Mouse (Mus musculus) forebrain, embryonic 12.5 days (tissue): ENCODE measurements around the gene Slc4a1ap. TPM values are rescaled to one million over a fixed set of nuclear protein-coding genes. Genes with fewer than 3 reads are reported as not detected.

ENCODE experiments used
- ATAC-seq: fragments of 200-750 bp; cut with Nextera tagmentation; 2 replicates; pipeline ENCODE4 v1.8.0; 2017; ENCODE audit warnings: moderate TSS enrichment; ENCODE audit not compliant: low FRiP score
- H3K27ac ChIP-seq: fragments of 300-500 bp; sonication (generic); 2 replicates; pipeline ENCODE4 v1.5.1; 2016; ENCODE audit warnings: mild to moderate bottlenecking
- H3K27me3 ChIP-seq: fragments of 300-500 bp; sonication (generic); 2 replicates; pipeline ENCODE4 v1.6.1; 2016; ENCODE audit warnings: mild to moderate bottlenecking
- H3K36me3 ChIP-seq: fragments of 300-500 bp; sonication (generic); replicated peaks from 2 replicates; pipeline ENCODE4 v1.6.1; 2016; ENCODE audit warnings: mild to moderate bottlenecking
- H3K4me1 ChIP-seq: fragments of 300-500 bp; sonication (generic); 2 replicates; pipeline ENCODE4 v1.6.1; 2016
- H3K4me2 ChIP-seq: fragments of 300-500 bp; sonication (generic); 2 replicates; pipeline ENCODE4 v1.6.1; 2016; ENCODE audit warnings: mild to moderate bottlenecking, moderate library complexity
- H3K4me3 ChIP-seq: fragments of 300-500 bp; sonication (generic); replicated peaks from 2 replicates; pipeline ENCODE4 v1.5.1; 2016; ENCODE audit warnings: mild to moderate bottlenecking
- H3K9ac ChIP-seq: fragments of 300-500 bp; sonication (generic); 2 replicates; pipeline ENCODE4 v1.6.1; 2016; ENCODE audit warnings: mild to moderate bottlenecking
- H3K9me3 ChIP-seq: fragments of 300-500 bp; sonication (generic); 2 replicates; pipeline ENCODE4 v1.6.1; 2016
- WGBS: fragments of 180-500 bp; shearing (Covaris S2); methylation state at CpG from one replicate; pipeline ENCODE4 v1.1.7; 2016; 5-methylcytosine and 5-hydroxymethylcytosine counted together
- polyA plus RNA-seq: library from polyadenylated mRNA; unstranded; fragments of >200 nt; fragmentation: Nextera tagmentation; extraction: Ambion mirVana; gene quantifications from 2 replicates; pipeline ENCODE4 v1.2.1, GENCODE M21; 2016

Slc4a1ap gene
- 33.6 and 34.0 TPM in 2 replicates for polyA plus RNA-seq

GRCm38 (mm10) chr5:31526354-31527116 is at the start of gene Slc4a1ap:
Slc4a1ap (plus strand) TSS chr5:31526995.
- WGBS = under 1% methylated on average over 28 of the region's 28 CpGs
- peak within 1 kb of the TSS; percentile 83 for H3K9ac ChIP-seq
- H3K4me1 ChIP-seq = peaks cover 25% of the 10 kb centered on the region
- peak within 1 kb of the TSS; percentile 98 for H3K4me3 ChIP-seq
- peak within 1 kb of the TSS; percentile 75 for H3K4me2 ChIP-seq
- H3K9me3 ChIP-seq = no peaks in the 10 kb centered on the region
- ATAC-seq = peak; percentile 83
- peaks cover 37% of the 10 kb centered on the region for H3K36me3 ChIP-seq
- no peaks in the 10 kb centered on the region for H3K27me3 ChIP-seq
- peak within 1 kb of the TSS; percentile 87 for H3K27ac ChIP-seq

GRCm38 (mm10) chr5:31480536-31480935 is 46.3 kb upstream of the Slc4a1ap start:
- H3K4me1 ChIP-seq = no peaks in the 10 kb centered on the region
- H3K9ac ChIP-seq = no peak overlapping the region
- H3K4me2 ChIP-seq = no peak overlapping the region
- WGBS = 97% methylated on average over 4 of the region's 4 CpGs
- peaks cover 71% of the 10 kb centered on the region for H3K36me3 ChIP-seq
- no peaks in the 10 kb centered on the region for H3K9me3 ChIP-seq
- H3K27me3 ChIP-seq = no peaks in the 10 kb centered on the region
- no peak overlapping the region for H3K27ac ChIP-seq
- H3K4me3 ChIP-seq = no peak overlapping the region
- ATAC-seq = no peak

GRCm38 (mm10) chr5:31485440-31485839 is 41.4 kb upstream of the Slc4a1ap start, which contains the start of gene 4930548H24Rik:
4930548H24Rik (plus strand) TSS chr5:31485740.
- no peak for ATAC-seq
- Histone ChIP-seq H3K27ac (no peak within 1 kb of the TSS), H3K9me3 (no peaks in the 10 kb centered on the region), H3K9ac (no peak within 1 kb of the TSS), H3K27me3 (no peaks in the 10 kb centered on the region), H3K4me2 (no peak within 1 kb of the TSS), H3K4me1 (no peaks in the 10 kb centered on the region), H3K36me3 (peaks cover 22% of the 10 kb centered on the region), H3K4me3 (no peak within 1 kb of the TSS)
- WGBS = 96% methylated on average over 3 of the region's 3 CpGs

- no peak overlapping the region for H3K4me2 ChIP-seq
- no peaks in the 10 kb centered on the region for H3K4me1 ChIP-seq
- no peak for ATAC-seq
- H3K36me3 ChIP-seq = no peaks in the 10 kb centered on the region; the same call in none of the 2 replicates
- 0 out of 2 replicates have a peak, but pooled peaks cover 4% of the 10 kb centered on the region for H3K27me3 ChIP-seq
- H3K4me3 ChIP-seq = no peak overlapping the region
- WGBS = 98% methylated on average over 3 of the region's 3 CpGs
- no peak overlapping the region for H3K27ac ChIP-seq
- no peak overlapping the region for H3K9ac ChIP-seq
- no peaks in the 10 kb centered on the region for H3K9me3 ChIP-seq
These were observed 38.9 kb upstream of the Slc4a1ap start for GRCm38 (mm10) chr5:31487889-31488288.

- H3K27me3 ChIP-seq = 0 out of 2 replicates have a peak, but pooled peaks cover 4% of the 10 kb centered on the region
- 78% methylated on average over 7 of the region's 7 CpGs for WGBS
- no peak for ATAC-seq
- H3K36me3 ChIP-seq = no peaks in the 10 kb centered on the region; the same call in 1 of the 2 replicates
- H3K4me1 ChIP-seq = 0 out of 2 replicates have a peak, but pooled peaks cover 2% of the 10 kb centered on the region
- no peak overlapping the region for H3K27ac ChIP-seq
- no peak overlapping the region for H3K4me2 ChIP-seq
- no peak overlapping the region for H3K4me3 ChIP-seq
- no peaks in the 10 kb centered on the region for H3K9me3 ChIP-seq
- no peak overlapping the region for H3K9ac ChIP-seq
These were observed 37.6 kb upstream of the Slc4a1ap start for GRCm38 (mm10) chr5:31489116-31489769.

GRCm38 (mm10) chr5:31492031-31492430 is 34.8 kb upstream of the Slc4a1ap start:
- Histone ChIP-seq H3K36me3 (peaks cover 8% of the 10 kb centered on the region), H3K27ac (no peak overlapping the region), H3K9me3 (no peaks in the 10 kb centered on the region), H3K4me1 (peaks cover 12% of the 10 kb centered on the region), H3K4me3 (no peak overlapping the region), H3K9ac (no peak overlapping the region), H3K4me2 (no peak overlapping the region), H3K27me3 (0 out of 2 replicates have a peak, but pooled peaks cover 4% of the 10 kb centered on the region)
- 54% methylated on average over 1 of the region's 1 CpGs for WGBS
- no peak for ATAC-seq

- peak; percentile 100 for ATAC-seq
- WGBS = under 1% methylated on average over 49 of the region's 49 CpGs
- Histone ChIP-seq H3K4me1 (peaks cover 12% of the 10 kb centered on the region), H3K36me3 (peaks cover 34% of the 10 kb centered on the region), H3K27me3 (0 out of 2 replicates have a peak, but pooled peaks cover 4% of the 10 kb centered on the region), H3K9me3 (no peaks in the 10 kb centered on the region), H3K4me2 (peak within 1 kb of the TSS; percentile 73), H3K9ac (peak within 1 kb of the TSS; percentile 62), H3K27ac (no peak within 1 kb of the TSS), H3K4me3 (peak within 1 kb of the TSS; percentile 60)
These were observed 32.1 kb upstream of the Slc4a1ap start, which contains the start of gene Gpn1 for GRCm38 (mm10) chr5:31494513-31495297. Gpn1 (plus strand) TSS chr5:31494741.

- no peaks in the 10 kb centered on the region for H3K4me1 ChIP-seq
- H3K36me3 ChIP-seq = peaks cover 87% of the 10 kb centered on the region
- H3K4me2 ChIP-seq = no peak overlapping the region
- no peaks in the 10 kb centered on the region for H3K9me3 ChIP-seq
- H3K9ac ChIP-seq = no peak overlapping the region
- WGBS = 94% methylated on average over 10 of the region's 10 CpGs
- no peaks in the 10 kb centered on the region for H3K27me3 ChIP-seq
- H3K27ac ChIP-seq = no peak overlapping the region
- no peak overlapping the region for H3K4me3 ChIP-seq
- ATAC-seq = no peak
These were observed 22.0 kb upstream of the Slc4a1ap start for GRCm38 (mm10) chr5:31504843-31505242.

GRCm38 (mm10) chr5:31512481-31512880 is 14.3 kb upstream of the Slc4a1ap start:
- Histone ChIP-seq H3K27me3 (no peaks in the 10 kb centered on the region), H3K4me3 (no peak overlapping the region), H3K9ac (no peak overlapping the region), H3K36me3 (peaks cover 87% of the 10 kb centered on the region), H3K27ac (no peak overlapping the region), H3K4me1 (no peaks in the 10 kb centered on the region), H3K9me3 (no peaks in the 10 kb centered on the region), H3K4me2 (no peak overlapping the region)
- ATAC-seq = no peak
- WGBS = 90% methylated on average over 1 of the region's 1 CpGs

GRCm38 (mm10) chr5:31520556-31520955 is 6.2 kb upstream of the Slc4a1ap start:
- no peak overlapping the region for H3K4me2 ChIP-seq
- WGBS = 94% methylated on average over 6 of the region's 6 CpGs
- no peaks in the 10 kb centered on the region for H3K9me3 ChIP-seq
- no peak overlapping the region for H3K27ac ChIP-seq
- no peak overlapping the region for H3K9ac ChIP-seq
- peaks cover 66% of the 10 kb centered on the region for H3K36me3 ChIP-seq
- ATAC-seq = no peak
- peaks cover 2% of the 10 kb centered on the region for H3K4me1 ChIP-seq
- H3K4me3 ChIP-seq = no peak overlapping the region
- no peaks in the 10 kb centered on the region for H3K27me3 ChIP-seq

- peak; percentile 9; the same call in 1 of the 2 replicates for ATAC-seq
- Histone ChIP-seq H3K9ac (peak overlapping the region; percentile 83), H3K27me3 (no peaks in the 10 kb centered on the region), H3K36me3 (peaks cover 39% of the 10 kb centered on the region), H3K4me1 (peaks cover 25% of the 10 kb centered on the region), H3K4me2 (peak overlapping the region; percentile 75), H3K9me3 (no peaks in the 10 kb centered on the region), H3K4me3 (peak overlapping the region; percentile 98), H3K27ac (peak overlapping the region; percentile 87)
- 4% methylated on average over 40 of the region's 40 CpGs for WGBS
These were observed 404 bp downstream of the Slc4a1ap start for GRCm38 (mm10) chr5:31527117-31527680.
